ENCODE assay signal across 9 mouse cellular contexts in the genomic region with DNA sequence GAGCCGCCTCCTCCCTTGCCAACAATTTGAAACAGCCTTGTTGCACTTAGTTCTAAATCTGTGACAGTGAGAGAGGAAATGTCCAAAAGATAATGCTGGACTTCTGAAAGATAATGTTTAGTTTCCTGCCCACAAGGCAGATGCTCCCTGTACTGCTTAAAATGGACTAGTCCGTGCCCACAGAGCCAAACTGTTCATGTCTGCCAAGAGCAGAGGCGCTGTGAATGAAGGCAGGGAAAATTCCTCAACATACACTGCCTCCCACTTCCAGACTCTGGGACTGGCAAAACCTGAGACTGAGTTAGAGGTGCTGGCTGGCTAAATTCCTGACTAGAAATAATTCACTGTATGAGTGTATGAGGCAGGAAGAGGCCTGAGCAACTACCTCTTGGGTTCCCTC. TPM values are rescaled to one million over a fixed set of nuclear protein-coding genes. Genes with fewer than 3 reads are reported as not detected.
A peak's percentile ranks its signal among the peaks of the same experiment; 100 is the strongest.
DNase-seq lines count a peak whose midpoint lies in the region; ATAC-seq lines count a peak whose summit lies in the region.
"Had no signal": no experiment of that assay in that cellular context is flagged by ENCODE, and none has a peak within 500 bp of the region (broad histone marks: within the 10 kb centered on the region; RNA-seq: fewer than 3 reads in every experiment).

No protein-coding gene starts in this region.

- ATAC-seq in kidney, embryonic 15.5 days (replicated peaks; ENCODE audit: low FRiP score), result peak; percentile 16; the same call in 1 of the 2 replicates

- no peak overlapping the region for H3K9ac ChIP-seq in kidney, embryonic 15.5 days
- H3K9ac ChIP-seq: embryonic facial prominence, embryonic 13.5 days had no signal

- no peak overlapping the region for H3K4me2 ChIP-seq in kidney, embryonic 15.5 days
- H3K4me2 ChIP-seq: embryonic facial prominence, embryonic 13.5 days had no signal

- DNase-seq in kidney, adult 11 months, result no peak
- peak; percentile 77 for DNase-seq in Muller cell, postnatal 12 days (ENCODE audit: inconsistent ontology term)
- DNase-seq in cerebellum, adult 18-20 months, result peak; percentile 28 to 45
- DNase-seq in layer of hippocampus, adult 9-11 months, result peak; percentile 87
- DNase-seq in spleen, postnatal 14 days (ENCODE audit: low spot score in 2 of 2), result no peak
- no peak for DNase-seq in ovary, postnatal 10 days (ENCODE audit: low spot score)
- no peak for DNase-seq in urinary bladder, adult 2 months (ENCODE audit: low spot score)

- H3K9me3 ChIP-seq in kidney, embryonic 15.5 days (replicated peaks), result no peaks in the 10 kb centered on the region
- H3K9me3 ChIP-seq: embryonic facial prominence, embryonic 13.5 days had no signal

- no peak overlapping the region for H3K4me3 ChIP-seq in kidney, embryonic 15.5 days (replicated peaks)
- H3K4me3 ChIP-seq: embryonic facial prominence, embryonic 13.5 days had no signal

- 58% methylated on average over 3 of the region's 3 CpGs for WGBS in kidney, embryonic 15.5 days

- 0 out of 2 replicates have a peak overlapping the region, but pooled peaks have one; percentile 1 for H3K27ac ChIP-seq in kidney, embryonic 15.5 days
- H3K27ac ChIP-seq: embryonic facial prominence, embryonic 13.5 days had no signal

- no peaks in the 10 kb centered on the region for H3K36me3 ChIP-seq in kidney, embryonic 15.5 days
- H3K36me3 ChIP-seq: embryonic facial prominence, embryonic 13.5 days had no signal

- H3K27me3 ChIP-seq in kidney, embryonic 15.5 days, result no peaks in the 10 kb centered on the region
- H3K27me3 ChIP-seq: embryonic facial prominence, embryonic 13.5 days had no signal

- peaks cover 31% of the 10 kb centered on the region for H3K4me1 ChIP-seq in kidney, embryonic 15.5 days

RNA-seq across cellular contexts. Expression of gene Fam171a1, which starts 58.6 kb away (rescaled TPM):
- polyA plus RNA-seq in kidney, embryonic 15.5 days (2015; fragmentation: Nextera tagmentation; extraction: Ambion mirVana), result 53.5 and 57.1 TPM in 2 replicates
- 17.2 and 21.2 TPM in 2 replicates for polyA plus RNA-seq in urinary bladder, adult 2 months (2012; rRNA removed)

Comparison
In these comparisons a context has a peak if more than half of its experiments do, and no peak if none do; other contexts are left out.
1. DNase-seq: peak in Muller cell, postnatal 12 days (single experiment), cerebellum, adult 18-20 months (2 of 2) and layer of hippocampus, adult 9-11 months (single experiment); none in kidney, adult 11 months (single experiment), spleen, postnatal 14 days (0 of 2), ovary, postnatal 10 days (single experiment) and urinary bladder, adult 2 months (single experiment).